Mouse (Mus musculus): ENCODE data around the gene Olfr1140. TPM values are rescaled to one million over a fixed set of nuclear protein-coding genes. Genes with fewer than 3 reads are reported as not detected.

Olfr1140 gene
- polyA plus RNA-seq (2015; fragmentation: Nextera tagmentation; extraction: Ambion mirVana): not detected in 2 replicates

DNA sequence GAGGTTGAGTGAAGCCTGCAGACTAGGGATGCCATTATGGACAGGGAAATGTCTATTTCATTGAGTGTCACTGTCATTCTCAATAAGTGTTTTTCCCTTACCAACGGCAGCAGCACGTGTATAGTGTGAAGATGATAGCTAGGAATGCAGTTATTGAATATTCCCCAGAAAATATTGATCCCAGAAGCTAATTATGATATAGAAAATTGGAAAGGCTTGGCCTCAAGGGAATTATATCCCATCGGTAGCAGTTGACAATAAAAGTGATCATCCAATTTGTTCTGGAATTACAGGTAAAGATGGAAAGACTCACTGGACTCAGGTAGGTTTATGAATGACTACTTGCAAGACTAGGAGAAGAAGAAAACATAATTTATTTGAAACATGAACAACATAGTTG lies at the start of gene Olfr1140:
TSS of gene Olfr1140 (plus strand) at position 301 of the 400 bp plus-strand sequence.

DNA sequence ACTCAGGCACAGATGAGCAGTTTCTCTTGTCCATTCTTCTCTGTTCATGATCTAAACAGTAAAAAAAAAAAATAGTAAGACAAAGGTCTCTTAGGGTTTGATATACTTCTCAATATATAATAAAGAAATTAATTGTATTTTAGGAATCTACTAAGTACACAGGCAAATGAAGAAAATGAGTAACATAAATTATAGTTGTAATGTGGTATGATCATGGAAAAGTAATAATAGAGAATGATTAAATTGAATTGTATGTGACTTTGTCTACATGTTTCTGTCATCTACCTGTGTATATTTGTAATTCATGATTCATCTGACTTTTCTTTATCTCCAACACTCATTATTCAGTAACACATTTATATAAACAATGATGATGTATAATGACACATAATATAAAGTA lies 49.7 kb upstream of the Olfr1140 start, which contains the start of gene Olfr1136:
TSS of gene Olfr1136 (minus strand) at position 101 of the 400 bp plus-strand sequence.

DNA sequence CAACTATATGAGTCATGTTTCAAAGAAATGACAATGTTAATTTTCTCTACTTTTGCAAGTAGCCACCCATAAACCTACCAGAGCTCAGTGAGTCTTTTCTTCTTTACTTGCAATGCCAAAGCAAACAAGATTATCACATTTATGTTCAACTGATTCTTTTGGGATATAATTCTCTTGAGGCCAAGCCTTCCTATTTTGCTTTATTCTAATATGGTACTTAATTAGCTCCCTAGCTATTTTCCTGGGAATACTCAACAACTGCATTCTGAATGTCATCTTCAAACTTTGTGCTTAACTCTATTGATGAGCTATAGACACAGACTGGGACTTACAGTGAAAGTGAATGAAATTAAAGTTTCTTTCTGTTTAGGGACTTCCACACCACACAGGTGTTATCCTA lies 30.5 kb upstream of the Olfr1140 start, which contains the start of gene Olfr1137:
TSS of gene Olfr1137 (minus strand) at position 101 of the 400 bp plus-strand sequence.

DNA sequence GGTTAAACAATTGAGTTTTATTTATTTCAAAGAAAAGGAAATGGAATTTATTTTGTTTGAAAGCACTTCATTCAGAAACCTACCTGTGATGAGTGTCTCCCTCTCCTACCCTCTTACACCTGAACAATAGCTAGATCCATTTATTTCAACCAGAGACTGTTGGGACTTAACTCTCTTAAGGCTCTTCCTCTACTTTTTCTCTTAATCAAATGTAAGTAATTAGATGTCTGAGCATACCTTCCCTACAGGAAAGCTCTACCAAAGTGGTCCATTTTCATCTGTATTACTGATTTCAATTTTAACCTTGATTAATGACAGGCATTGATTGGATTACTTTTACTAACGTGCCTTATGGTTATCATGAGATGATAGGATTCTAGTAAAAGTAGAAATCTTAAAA lies 3.7 kb upstream of the Olfr1140 start, which contains the start of gene Olfr1138:
TSS of gene Olfr1138 (minus strand) at position 101 of the 400 bp plus-strand sequence.

DNA sequence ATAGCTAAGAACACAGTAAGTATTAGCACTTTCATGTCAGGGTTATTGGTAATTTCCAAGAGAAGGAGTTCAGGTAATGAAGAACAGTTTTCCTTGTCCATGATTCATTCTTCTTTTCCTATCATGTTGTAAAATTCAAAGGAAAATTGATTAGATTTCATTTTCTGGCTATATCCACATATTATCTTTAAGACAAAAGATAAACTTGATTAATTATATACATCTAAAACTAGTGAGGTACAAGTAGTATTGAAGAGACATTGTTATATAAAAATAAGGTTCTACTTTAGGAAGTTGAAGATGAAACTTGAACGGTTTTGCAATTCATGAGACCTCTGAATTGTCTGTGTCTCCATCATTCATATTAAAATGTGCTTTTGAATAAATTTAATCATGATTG lies 10.3 kb downstream of the Olfr1140 start, which contains the start of gene Olfr1141:
TSS of gene Olfr1141 (minus strand) at position 101 of the 400 bp plus-strand sequence.

DNA sequence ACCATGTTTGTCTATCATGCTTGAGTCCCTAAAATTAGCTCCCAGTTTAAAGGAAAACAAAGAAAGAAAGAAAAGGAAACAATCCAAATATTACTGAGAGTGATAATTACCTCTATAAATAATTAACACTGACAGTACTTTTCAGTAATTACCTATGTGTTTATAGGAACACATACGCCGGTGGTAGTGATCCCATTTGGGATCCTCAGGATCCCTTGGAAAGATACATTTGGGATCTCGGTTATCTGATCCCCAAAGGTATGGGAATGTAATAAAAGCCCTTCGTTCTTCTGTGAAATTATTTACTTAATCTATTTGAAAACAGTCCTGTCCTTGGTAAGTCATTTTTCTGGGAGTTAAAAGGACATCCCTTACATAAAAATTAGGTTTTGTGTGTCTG lies 35.6 kb downstream of the Olfr1140 start, which contains the start of gene Olfr152:
TSS of gene Olfr152 (plus strand) at position 301 of the 400 bp plus-strand sequence.

Other genes with a start within 250 kb of the Olfr1140 start
- gene Pramel7, start 246.7 kb upstream of the Olfr1140 start, polyA plus RNA-seq (2015; fragmentation: Nextera tagmentation; extraction: Ambion mirVana): not detected in 2 replicates
- gene Pramel6, start 237.2 kb upstream of the Olfr1140 start, polyA plus RNA-seq (2015; fragmentation: Nextera tagmentation; extraction: Ambion mirVana): not detected in 2 replicates
- gene Olfr153, start 212.0 kb upstream of the Olfr1140 start, polyA plus RNA-seq (2015; fragmentation: Nextera tagmentation; extraction: Ambion mirVana): not detected in 2 replicates
- gene Olfr1128, start 198.2 kb upstream of the Olfr1140 start, polyA plus RNA-seq (2015; fragmentation: Nextera tagmentation; extraction: Ambion mirVana): not detected in 2 replicates
- not detected in 2 replicates for gene Olfr1129, start 169.8 kb upstream of the Olfr1140 start, polyA plus RNA-seq (2015; fragmentation: Nextera tagmentation; extraction: Ambion mirVana)
- not detected in 2 replicates for gene Olfr1130, start 137.5 kb upstream of the Olfr1140 start, polyA plus RNA-seq (2015; fragmentation: Nextera tagmentation; extraction: Ambion mirVana)
- gene Olfr1131, start 116.6 kb upstream of the Olfr1140 start, polyA plus RNA-seq (2015; fragmentation: Nextera tagmentation; extraction: Ambion mirVana): not detected in 2 replicates
- gene Olfr1132, start 106.2 kb upstream of the Olfr1140 start, polyA plus RNA-seq (2015; fragmentation: Nextera tagmentation; extraction: Ambion mirVana): not detected in 2 replicates
- not detected in 2 replicates for gene Olfr1133, start 96.4 kb upstream of the Olfr1140 start, polyA plus RNA-seq (2015; fragmentation: Nextera tagmentation; extraction: Ambion mirVana)
- not detected in 2 replicates for gene Olfr1134, start 85.3 kb upstream of the Olfr1140 start, polyA plus RNA-seq (2015; fragmentation: Nextera tagmentation; extraction: Ambion mirVana)
- not detected in 2 replicates for gene Olfr1135, start 70.1 kb upstream of the Olfr1140 start, polyA plus RNA-seq (2015; fragmentation: Nextera tagmentation; extraction: Ambion mirVana)
- not detected in 2 replicates for gene Olfr1136, start 49.8 kb upstream of the Olfr1140 start, polyA plus RNA-seq (2015; fragmentation: Nextera tagmentation; extraction: Ambion mirVana)
- not detected in 2 replicates for gene Olfr1137, start 30.6 kb upstream of the Olfr1140 start, polyA plus RNA-seq (2015; fragmentation: Nextera tagmentation; extraction: Ambion mirVana)
- gene Olfr1138, start 3.8 kb upstream of the Olfr1140 start, polyA plus RNA-seq (2015; fragmentation: Nextera tagmentation; extraction: Ambion mirVana): not detected in 2 replicates
- gene Olfr1141, start 10.2 kb downstream of the Olfr1140 start, polyA plus RNA-seq (2015; fragmentation: Nextera tagmentation; extraction: Ambion mirVana): not detected in 2 replicates
- gene Olfr152, start 35.7 kb downstream of the Olfr1140 start, polyA plus RNA-seq (2015; fragmentation: Nextera tagmentation; extraction: Ambion mirVana): not detected in 2 replicates
- not detected in 2 replicates for gene Olfr1143, start 56.8 kb downstream of the Olfr1140 start, polyA plus RNA-seq (2015; fragmentation: Nextera tagmentation; extraction: Ambion mirVana)
- gene Olfr1145, start 66.1 kb downstream of the Olfr1140 start, polyA plus RNA-seq (2015; fragmentation: Nextera tagmentation; extraction: Ambion mirVana): not detected in 2 replicates
- not detected in 2 replicates for gene Olfr1148, start 86.8 kb downstream of the Olfr1140 start, polyA plus RNA-seq (2015; fragmentation: Nextera tagmentation; extraction: Ambion mirVana)
- gene Olfr1150-ps1, start 100.2 kb downstream of the Olfr1140 start, polyA plus RNA-seq (2015; fragmentation: Nextera tagmentation; extraction: Ambion mirVana): not detected in 2 replicates
- not detected in 2 replicates for gene Olfr1151, start 112.1 kb downstream of the Olfr1140 start, polyA plus RNA-seq (2015; fragmentation: Nextera tagmentation; extraction: Ambion mirVana)
- gene Olfr1152, start 122.7 kb downstream of the Olfr1140 start, polyA plus RNA-seq (2015; fragmentation: Nextera tagmentation; extraction: Ambion mirVana): not detected in 2 replicates
- gene Olfr1153, start 151.2 kb downstream of the Olfr1140 start, polyA plus RNA-seq (2015; fragmentation: Nextera tagmentation; extraction: Ambion mirVana): not detected in 2 replicates
- gene Olfr1154, start 161.4 kb downstream of the Olfr1140 start, polyA plus RNA-seq (2015; fragmentation: Nextera tagmentation; extraction: Ambion mirVana): not detected in 2 replicates
- gene Olfr1155, start 201.4 kb downstream of the Olfr1140 start, polyA plus RNA-seq (2015; fragmentation: Nextera tagmentation; extraction: Ambion mirVana): not detected in 2 replicates
- not detected in 2 replicates for gene Olfr1156, start 209.3 kb downstream of the Olfr1140 start, polyA plus RNA-seq (2015; fragmentation: Nextera tagmentation; extraction: Ambion mirVana)
- gene Olfr1157, start 224.5 kb downstream of the Olfr1140 start, polyA plus RNA-seq (2015; fragmentation: Nextera tagmentation; extraction: Ambion mirVana): not detected in 2 replicates
- gene Olfr74, start 230.9 kb downstream of the Olfr1140 start, polyA plus RNA-seq (2015; fragmentation: Nextera tagmentation; extraction: Ambion mirVana): not detected in 2 replicates
- not detected in 2 replicates for gene Olfr1158, start 246.4 kb downstream of the Olfr1140 start, polyA plus RNA-seq (2015; fragmentation: Nextera tagmentation; extraction: Ambion mirVana)

Data from adrenal gland, postnatal 0 days (tissue).